In the genomic region with DNA sequence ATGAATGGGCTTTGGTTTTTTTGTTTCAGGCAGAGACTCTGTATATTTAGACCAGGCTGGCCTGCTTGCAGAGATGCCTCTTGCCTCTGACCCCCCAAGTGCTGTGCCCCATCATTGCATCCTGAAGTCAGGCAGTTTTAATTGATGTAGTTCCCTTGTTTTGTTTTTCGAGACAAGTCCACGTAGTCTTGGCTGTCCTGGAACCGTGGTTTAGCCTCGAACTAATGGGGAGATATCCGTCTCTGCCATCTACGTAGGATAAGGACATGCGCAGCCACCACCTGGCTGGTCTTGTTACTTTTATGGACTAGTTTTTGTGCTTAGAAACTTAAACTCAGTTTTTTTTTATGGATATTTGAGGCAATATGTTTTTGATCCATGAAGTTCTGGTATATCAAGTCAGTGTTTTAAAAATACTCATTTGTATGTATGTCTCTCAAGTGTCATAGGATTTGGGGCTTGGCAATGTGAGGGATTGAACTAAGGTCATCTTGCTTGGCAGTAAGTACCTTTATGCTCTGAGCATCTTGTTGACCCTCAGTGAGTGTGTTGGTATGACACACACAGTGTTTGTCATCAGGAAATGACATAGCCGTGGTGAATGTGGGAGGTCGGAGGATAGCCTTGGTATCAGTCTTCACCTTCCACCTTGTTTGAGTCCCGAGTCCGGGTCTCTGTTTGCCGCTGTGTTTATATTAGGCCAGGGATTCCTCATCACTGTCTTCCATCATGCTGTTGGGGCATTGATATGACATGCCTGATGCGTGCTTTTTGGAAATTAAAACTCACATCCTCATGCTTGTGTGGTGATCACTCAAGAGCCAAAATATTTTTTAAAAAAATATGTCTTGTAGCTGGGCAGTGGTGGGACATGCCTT, we compare ENCODE assay signal across 8 mouse cellular contexts. TPM values are rescaled to one million over a fixed set of nuclear protein-coding genes. Genes with fewer than 3 reads are reported as not detected.
DNase-seq lines count a peak whose midpoint lies in the region; ATAC-seq lines count a peak whose summit lies in the region.

No protein-coding gene starts in this region.

- WGBS in intestine, embryonic 16.5 days, result 12% methylated on average over 13 of the region's 13 CpGs
- WGBS in neural tube, embryonic 14.5 days, result 55% methylated on average over 13 of the region's 13 CpGs

- H3K9me3 ChIP-seq in megakaryocyte, embryonic 14.5 days, result no peaks in the 10 kb centered on the region
- H3K9me3 ChIP-seq in intestine, embryonic 16.5 days (ENCODE audit: control insufficient read depth, low read length), result no peaks in the 10 kb centered on the region
- no peaks in the 10 kb centered on the region for H3K9me3 ChIP-seq in neural tube, embryonic 14.5 days (ENCODE audit: control insufficient read depth, low read length)

- intact Hi-C loops in left cerebral cortex, postnatal 10 days (cut with DNase I), result loop anchor here (5.0 kb wide), 1 partner anchor 80 kb away; the partner anchor contains the start of gene Arhgef2

- peak overlapping the region; percentile 87 for H3K4me2 ChIP-seq in intestine, embryonic 16.5 days (ENCODE audit: low read depth, low read length)
- peak overlapping the region; percentile 98 for H3K4me2 ChIP-seq in neural tube, embryonic 14.5 days (ENCODE audit: low read depth, low read length)

- ATAC-seq in CD4-positive, CD25-positive, alpha-beta regulatory T cell, adult 4 months, result no peak
- no peak for ATAC-seq in megakaryocyte, adult 5-6 weeks (ENCODE audit: poor library complexity, severe bottlenecking)
- ATAC-seq in intestine, embryonic 16.5 days, result no peak
- no peak for ATAC-seq in neural tube, embryonic 14.5 days (ENCODE audit: low read depth)

- peak; percentile 30 for DNase-seq in CD4-positive, CD25-positive, alpha-beta regulatory T cell, adult 2 months (ENCODE audit: low read depth, low spot score)
- no peak for DNase-seq in layer of hippocampus, postnatal 10 days (ENCODE audit: low spot score in 2 of 2)
- no peak for DNase-seq in left cerebral cortex, postnatal 10 days (ENCODE audit: extremely low spot score in 1 of 2, low spot score in 2 of 2)

- H3K4me3 ChIP-seq in megakaryocyte, embryonic 14.5 days (replicated peaks), result peak overlapping the region; percentile 98
- H3K4me3 ChIP-seq in intestine, embryonic 16.5 days (ENCODE audit: low read length), result peak overlapping the region; percentile 100
- peak overlapping the region; percentile 90 for H3K4me3 ChIP-seq in neural tube, embryonic 14.5 days (ENCODE audit: low read depth, low read length)

- peak overlapping the region; percentile 99 for H3K9ac ChIP-seq in intestine, embryonic 16.5 days (ENCODE audit: low read depth, low read length)
- peak overlapping the region; percentile 96 for H3K9ac ChIP-seq in neural tube, embryonic 14.5 days (replicated peaks; ENCODE audit: low read depth, low read length)

- peak overlapping the region; percentile 98; the same call in 1 of the 2 replicates for H3K27ac ChIP-seq in intestine, embryonic 16.5 days (ENCODE audit: low read length)
- H3K27ac ChIP-seq in neural tube, embryonic 14.5 days (ENCODE audit: low read depth, low read length), result peak overlapping the region; percentile 97

- H3K4me1 ChIP-seq in megakaryocyte, embryonic 14.5 days, result peaks cover 25% of the 10 kb centered on the region
- peaks cover 14% of the 10 kb centered on the region for H3K4me1 ChIP-seq in intestine, embryonic 16.5 days (ENCODE audit: control insufficient read depth, insufficient read depth, low read length)
- peaks cover 17% of the 10 kb centered on the region; the same call in 1 of the 2 replicates for H3K4me1 ChIP-seq in neural tube, embryonic 14.5 days (ENCODE audit: control insufficient read depth, insufficient read depth, low read length)

- no peaks in the 10 kb centered on the region for H3K27me3 ChIP-seq in megakaryocyte, embryonic 14.5 days (replicated peaks)
- no peaks in the 10 kb centered on the region for H3K27me3 ChIP-seq in intestine, embryonic 16.5 days (replicated peaks; ENCODE audit: control insufficient read depth, insufficient read depth, low read length)
- H3K27me3 ChIP-seq in neural tube, embryonic 14.5 days (ENCODE audit: control insufficient read depth, insufficient read depth, low read length), result no peaks in the 10 kb centered on the region

- H3K36me3 ChIP-seq in megakaryocyte, embryonic 14.5 days (replicated peaks; ENCODE audit: low read length), result peaks cover 48% of the 10 kb centered on the region
- H3K36me3 ChIP-seq in intestine, embryonic 16.5 days (ENCODE audit: control insufficient read depth, insufficient read depth, low read length), result peaks cover 9% of the 10 kb centered on the region; the same call in 1 of the 2 replicates
- peaks cover 27% of the 10 kb centered on the region for H3K36me3 ChIP-seq in neural tube, embryonic 14.5 days (ENCODE audit: control insufficient read depth, insufficient read depth, low read length)

RNA-seq across cellular contexts. Expression of gene Khdc4, which starts 1.4 kb away (rescaled TPM):
- polyA plus RNA-seq in CD4-positive, CD25-positive, alpha-beta regulatory T cell, adult 4 months (2017; shearing (Covaris generic)), result 10 to 100 TPM; 49.8 to 50.2 TPM
- 5.5 and 6.0 TPM in 2 replicates for polyA plus RNA-seq in megakaryocyte, embryonic 14.5 days (2012; ENCODE audit: insufficient read depth, low replicate concordance)
- total RNA-seq in megakaryocyte, adult 5-6 weeks (2015), result 50.6 and 52.1 TPM in 2 replicates
- 53.4 and 56.1 TPM in 2 replicates for total RNA-seq in megakaryocyte, adult 5-6 weeks (2017)
- 61.1 and 61.5 TPM in 2 replicates for polyA plus RNA-seq in intestine, embryonic 16.5 days (2015; fragmentation: Nextera tagmentation; extraction: Ambion mirVana)
- polyA plus RNA-seq in neural tube, embryonic 14.5 days (2014; fragmentation: Nextera tagmentation; extraction: Ambion mirVana), result 86.4 and 97.4 TPM in 2 replicates
- total RNA-seq in layer of hippocampus, postnatal 10 days (2021), result 10 to 100 TPM; 54.2 to 56.1 TPM
- total RNA-seq in left cerebral cortex, postnatal 10 days (2021), result 10 to 100 TPM; 52.0 to 55.7 TPM

RNA-seq across cellular contexts. Expression of gene Rit1, which starts 29.7 kb away (rescaled TPM):
- polyA plus RNA-seq in CD4-positive, CD25-positive, alpha-beta regulatory T cell, adult 4 months (2017; shearing (Covaris generic)), result 10 to 100 TPM; 28.1 to 36.1 TPM
- polyA plus RNA-seq in megakaryocyte, embryonic 14.5 days (2012; ENCODE audit: insufficient read depth, low replicate concordance), result 30.4 and 71.5 TPM in 2 replicates
- 66.1 and 68.1 TPM in 2 replicates for total RNA-seq in megakaryocyte, adult 5-6 weeks (2015)
- 53.4 and 68.6 TPM in 2 replicates for total RNA-seq in megakaryocyte, adult 5-6 weeks (2017)
- polyA plus RNA-seq in intestine, embryonic 16.5 days (2015; fragmentation: Nextera tagmentation; extraction: Ambion mirVana), result 48.9 and 50.3 TPM in 2 replicates
- 60.1 and 62.1 TPM in 2 replicates for polyA plus RNA-seq in neural tube, embryonic 14.5 days (2014; fragmentation: Nextera tagmentation; extraction: Ambion mirVana)
- 10 to 100 TPM; 48.8 to 55.2 TPM for total RNA-seq in layer of hippocampus, postnatal 10 days (2021)
- total RNA-seq in left cerebral cortex, postnatal 10 days (2021), result 10 to 100 TPM; 42.9 to 55.5 TPM

RNA-seq across cellular contexts. Expression of gene Rxfp4, which starts 34.0 kb away (rescaled TPM):
- polyA plus RNA-seq in CD4-positive, CD25-positive, alpha-beta regulatory T cell, adult 4 months (2017; shearing (Covaris generic)), result under 1 TPM in 1 of 2 experiments, not detected in 1; 0.26 TPM
- polyA plus RNA-seq in megakaryocyte, embryonic 14.5 days (2012; ENCODE audit: insufficient read depth, low replicate concordance), result not detected in 2 replicates
- total RNA-seq in megakaryocyte, adult 5-6 weeks (2015), result not detected in 2 replicates
- total RNA-seq in megakaryocyte, adult 5-6 weeks (2017), result not detected in 2 replicates
- not detected in 2 replicates for polyA plus RNA-seq in intestine, embryonic 16.5 days (2015; fragmentation: Nextera tagmentation; extraction: Ambion mirVana)
- polyA plus RNA-seq in neural tube, embryonic 14.5 days (2014; fragmentation: Nextera tagmentation; extraction: Ambion mirVana), result not detected in 2 replicates
- total RNA-seq in layer of hippocampus, postnatal 10 days (2021), result not detected
- not detected for total RNA-seq in left cerebral cortex, postnatal 10 days (2021)
